Mouse (Mus musculus) myocyte (in vitro differentiated cells): ENCODE results near the gene Dbn1. TPM values are rescaled to one million over a fixed set of nuclear protein-coding genes. Genes with fewer than 3 reads are reported as not detected.

Experiments used
- H3K27me3 ChIP-seq: one replicate; pipeline ENCODE4 v1.6.1; 2011; ENCODE audit not compliant: control insufficient read depth, insufficient read depth, insufficient read length
- H3K36me3 ChIP-seq: one replicate; pipeline ENCODE4 v1.6.1; 2011; ENCODE audit not compliant: control insufficient read depth, insufficient read depth
- H3K4me2 ChIP-seq: one replicate; pipeline ENCODE4 v1.6.1; 2011; ENCODE audit warnings: low read depth, control low read depth
- H3K4me3 ChIP-seq: one replicate; pipeline ENCODE4 v1.5.1; 2011; ENCODE audit warnings: mild to moderate bottlenecking, control low read depth, moderate library complexity
- H3K79me2 ChIP-seq: one replicate; pipeline ENCODE4 v1.6.1; 2011; ENCODE audit not compliant: control insufficient read depth, insufficient read depth
- H3ac ChIP-seq: one replicate; pipeline ENCODE4 v1.6.1; 2011; ENCODE audit not compliant: control insufficient read depth, insufficient read length
- CEBPB ChIP-seq: IDR thresholded peaks from 2 replicates; pipeline ENCODE4 v1.6.1; 2011; ENCODE audit warnings: mild to moderate bottlenecking, moderate library complexity; ENCODE audit not compliant: poor library complexity, insufficient read depth, severe bottlenecking
- E2F4 ChIP-seq: IDR thresholded peaks from one replicate; pipeline ENCODE4 v1.6.1; 2011; ENCODE audit warnings: mild to moderate bottlenecking, control low read depth, moderate library complexity; ENCODE audit not compliant: insufficient read depth
- MAX ChIP-seq: IDR thresholded peaks from one replicate; pipeline ENCODE4 v1.6.1; 2011; ENCODE audit warnings: low read depth, mild to moderate bottlenecking, control low read depth
- MYOD1 ChIP-seq, 3 experiments: IDR thresholded peaks; one replicate each; pipeline ENCODE4 v1.6.1; 2011; ENCODE audit warnings: control low read depth in 2 of 3, low read depth in 2 of 3, mild to moderate bottlenecking in 2 of 3, moderate library complexity in 1 of 3; ENCODE audit not compliant: insufficient read length in 2 of 3, control insufficient read depth in 1 of 3
- MYOG ChIP-seq, 3 experiments: IDR thresholded peaks; one replicate each; pipeline ENCODE4 v1.6.1; 2011; ENCODE audit warnings: control low read depth in 2 of 3, low read depth in 2 of 3, mild to moderate bottlenecking in 2 of 3; ENCODE audit not compliant: insufficient read length in 2 of 3, control insufficient read depth in 1 of 3, insufficient read depth in 1 of 3
- POLR2A ChIP-seq: IDR thresholded peaks from one replicate; pipeline ENCODE4 v1.6.1; 2011; ENCODE audit warnings: low read depth, mild to moderate bottlenecking, control low read depth, moderate library complexity; ENCODE audit not compliant: insufficient read length
- POLR2AphosphoS2 ChIP-seq: IDR thresholded peaks from one replicate; pipeline ENCODE4 v1.6.1; 2011; ENCODE audit warnings: low read depth, control low read depth; ENCODE audit not compliant: insufficient read length
- REST ChIP-seq: IDR thresholded peaks from one replicate; pipeline ENCODE4 v1.6.1; 2011; ENCODE audit warnings: mild to moderate bottlenecking, control low read depth, moderate library complexity; ENCODE audit not compliant: insufficient read depth, insufficient read length
- SRF ChIP-seq: IDR thresholded peaks from one replicate; pipeline ENCODE4 v1.6.1; 2011; ENCODE audit warnings: low read depth; ENCODE audit not compliant: control insufficient read depth, insufficient read length
- TCF12 ChIP-seq: IDR thresholded peaks from one replicate; pipeline ENCODE4 v1.6.1; 2011; ENCODE audit warnings: mild to moderate bottlenecking, control low read depth; ENCODE audit not compliant: poor library complexity, insufficient read depth, severe bottlenecking
- TCF3 ChIP-seq: IDR thresholded peaks from one replicate; pipeline ENCODE4 v1.6.1; 2011; ENCODE audit warnings: low read depth, control low read depth; ENCODE audit not compliant: insufficient read length
- USF1 ChIP-seq: IDR thresholded peaks from one replicate; pipeline ENCODE4 v1.6.1; 2011; ENCODE audit warnings: low read depth, mild to moderate bottlenecking, control low read depth, moderate library complexity
- polyA plus RNA-seq: library from polyadenylated mRNA; unstranded; fragments of >200 nt; fragmentation: generic; extraction: Trizol; gene quantifications from one replicate; pipeline ENCODE4 v1.2.1, GENCODE M21; 2012; ENCODE audit warnings: missing spikeins

Dbn1 gene
- polyA plus RNA-seq, 1 experiment: 165 TPM

DNA sequence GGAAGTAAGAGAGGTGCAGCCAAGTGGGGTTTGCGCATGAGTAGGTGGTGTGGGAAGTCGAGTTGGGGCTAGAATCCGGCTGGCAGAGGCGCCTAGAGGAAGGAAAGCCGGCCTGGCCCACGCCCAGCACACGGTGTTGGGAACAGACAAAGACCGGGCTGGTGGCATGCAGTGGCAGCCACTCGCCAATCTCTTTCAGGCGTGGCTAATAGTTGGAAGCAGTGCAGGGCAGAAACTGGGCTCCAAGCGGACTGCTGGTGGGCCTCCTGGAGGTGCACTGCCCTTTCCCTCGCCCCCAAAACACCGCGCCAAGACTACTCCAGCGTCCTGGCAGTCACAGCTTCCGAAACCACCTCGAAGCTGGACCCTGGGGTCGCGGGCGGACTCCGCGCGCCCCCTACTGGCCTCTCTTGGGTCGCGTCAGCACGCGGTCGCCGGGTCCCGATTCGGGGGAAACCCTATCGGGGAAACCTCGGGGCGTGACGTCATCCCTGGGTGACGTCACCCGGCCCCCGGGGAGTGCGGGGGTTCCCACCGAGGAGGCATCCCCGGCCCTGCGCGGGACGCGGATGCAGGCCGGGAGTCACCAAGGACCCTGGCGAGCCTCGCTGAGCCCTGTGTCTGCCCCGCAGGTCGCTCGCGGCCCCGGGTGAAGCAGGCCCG is 16.6 kb downstream of the Dbn1 start:
- TF ChIP-seq MYOD1 (IDR thresholded peaks at IDR 0.05; ENCODE audit: control insufficient read depth in 1 of 3, insufficient read length in 2 of 3, low read depth in 2 of 3): peak in 1 of 3 experiments; percentile 25
- no peak for TF ChIP-seq REST
- peak; percentile 20 for TF ChIP-seq SRF
- Histone ChIP-seq H3K27me3 (no peaks in the 10 kb centered on the region), H3K36me3 (peaks cover 8% of the 10 kb centered on the region), H3K79me2 (no peaks in the 10 kb centered on the region), H3ac (peak overlapping the region; percentile 62), H3K4me3 (peak overlapping the region; percentile 22), H3K4me2 (peak overlapping the region; percentile 92)

DNA sequence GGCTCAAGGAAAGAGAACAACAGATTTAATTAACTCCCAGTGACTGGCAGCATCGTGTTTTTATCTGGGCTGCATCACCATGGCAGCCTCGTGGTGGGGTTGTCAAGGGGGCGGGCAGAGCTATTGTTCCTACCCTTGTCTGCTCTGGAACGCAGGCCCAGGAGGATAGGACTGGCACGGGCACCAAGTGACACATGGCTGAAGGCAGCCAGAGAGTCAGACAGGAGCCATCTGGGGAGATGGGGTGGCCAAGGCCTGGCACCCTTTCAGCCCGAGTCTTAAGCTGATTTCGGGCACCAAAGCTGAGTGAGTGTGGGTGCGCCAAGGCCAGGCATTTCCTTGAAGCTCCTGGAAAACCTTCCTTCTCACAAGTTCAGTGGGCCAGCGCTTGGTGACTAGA is 17.5 kb downstream of the Dbn1 start:
- H3K4me3 ChIP-seq: no peak overlapping the region
- H3K79me2 ChIP-seq: no peaks in the 10 kb centered on the region
- TF ChIP-seq POLR2AphosphoS2 (peak; percentile 19), MAX (no peak)
- H3ac ChIP-seq: no peak overlapping the region
- peaks cover under 1% of the 10 kb centered on the region for H3K36me3 ChIP-seq
- H3K27me3 ChIP-seq: no peaks in the 10 kb centered on the region
- H3K4me2 ChIP-seq: no peak overlapping the region

DNA sequence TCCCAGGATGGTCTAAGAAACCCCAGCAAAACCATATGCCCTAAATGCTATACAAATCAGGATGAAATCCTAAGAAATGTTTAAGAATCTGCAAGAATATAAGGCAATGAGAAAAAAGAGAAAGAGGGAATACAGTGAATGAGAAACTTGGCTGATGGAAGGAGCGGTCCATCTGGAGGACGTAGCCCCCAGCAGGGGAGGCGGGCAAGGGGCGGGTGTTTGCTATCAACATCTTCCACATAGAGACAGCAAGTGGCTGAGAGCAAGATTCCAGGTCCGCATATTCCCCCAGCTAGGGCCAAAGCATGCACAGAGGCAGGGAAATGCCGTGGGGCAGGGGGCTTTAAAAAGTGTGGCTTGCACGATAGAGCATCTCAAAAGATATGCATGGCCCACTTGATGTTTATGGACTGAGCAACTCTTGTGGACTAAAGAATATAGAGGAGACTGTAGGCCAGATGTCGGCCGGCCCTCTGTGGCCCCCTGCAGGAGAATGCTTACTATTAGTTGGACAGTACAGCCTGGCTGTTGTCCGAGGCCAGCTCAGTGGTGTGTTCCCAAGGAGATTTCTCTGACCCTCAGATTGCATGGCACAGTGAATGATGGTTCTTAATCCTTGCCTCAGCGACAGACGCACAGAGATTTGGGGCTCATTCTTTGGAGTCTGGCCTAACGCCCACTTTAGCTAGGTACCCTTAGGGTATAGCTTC is 18.9 kb downstream of the Dbn1 start:
- no peaks in the 10 kb centered on the region for H3K79me2 ChIP-seq
- H3K4me2 ChIP-seq: no peak overlapping the region
- no peaks in the 10 kb centered on the region for H3K27me3 ChIP-seq
- no peak overlapping the region for H3ac ChIP-seq
- H3K36me3 ChIP-seq: no peaks in the 10 kb centered on the region
- no peak for TF ChIP-seq MYOG (IDR thresholded peaks at IDR 0.05; ENCODE audit: control insufficient read depth in 1 of 3, insufficient read depth in 1 of 3, insufficient read length in 2 of 3, low read depth in 2 of 3)
- no peak for TF ChIP-seq POLR2AphosphoS2
- TF ChIP-seq USF1: no peak
- no peak for TF ChIP-seq TCF12
- TF ChIP-seq MYOD1 (IDR thresholded peaks at IDR 0.05; ENCODE audit: control insufficient read depth in 1 of 3, insufficient read length in 2 of 3, low read depth in 2 of 3): no peak
- no peak for TF ChIP-seq POLR2A
- TF ChIP-seq CEBPB: no peak
- no peak for TF ChIP-seq REST
- TF ChIP-seq TCF3: no peak
- no peak for TF ChIP-seq MAX
- TF ChIP-seq SRF: no peak
- TF ChIP-seq E2F4: no peak
- no peak overlapping the region for H3K4me3 ChIP-seq

- Histone ChIP-seq H3ac (no peak overlapping the region), H3K79me2 (no peaks in the 10 kb centered on the region), H3K36me3 (no peaks in the 10 kb centered on the region), H3K4me2 (peak overlapping the region; percentile 71), H3K4me3 (no peak overlapping the region), H3K27me3 (no peaks in the 10 kb centered on the region)
- TF ChIP-seq POLR2AphosphoS2 (peak; percentile 30), MYOG (IDR thresholded peaks at IDR 0.05; ENCODE audit: control insufficient read depth in 1 of 3, insufficient read depth in 1 of 3, insufficient read length in 2 of 3, low read depth in 2 of 3) (no peak), TCF12 (no peak)
Observed at GRCm38 (mm10) chr13:55465830-55466440, 22.0 kb downstream of the Dbn1 start.

DNA sequence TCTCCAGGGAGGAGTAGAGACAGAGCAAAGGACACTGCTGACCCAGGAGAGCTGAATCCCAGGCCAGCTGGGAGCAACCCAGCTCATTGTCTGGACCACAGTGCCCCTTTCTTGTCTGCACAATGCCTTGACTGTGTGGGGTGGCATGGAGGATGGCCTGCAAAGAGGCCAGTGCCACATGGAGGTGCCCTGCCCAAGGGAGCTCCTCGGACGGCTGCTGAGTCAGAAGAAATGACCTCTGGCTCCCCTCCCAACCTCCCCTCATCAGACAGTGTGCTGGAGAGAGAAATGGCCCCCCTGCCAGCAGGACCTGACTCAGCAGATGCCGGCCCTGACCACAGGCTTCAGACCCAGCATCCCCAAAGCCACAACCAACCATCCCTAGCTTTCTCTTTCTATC is 22.7 kb downstream of the Dbn1 start:
- Histone ChIP-seq H3K27me3 (no peaks in the 10 kb centered on the region), H3K79me2 (no peaks in the 10 kb centered on the region), H3K4me3 (peak overlapping the region; percentile 14), H3K4me2 (peak overlapping the region; percentile 71), H3ac (no peak overlapping the region), H3K36me3 (no peaks in the 10 kb centered on the region)
- TF ChIP-seq MYOG (IDR thresholded peaks at IDR 0.05; ENCODE audit: control insufficient read depth in 1 of 3, insufficient read depth in 1 of 3, insufficient read length in 2 of 3, low read depth in 2 of 3): peak in 1 of 3 experiments; percentile 15
- TF ChIP-seq POLR2A: no peak
- TF ChIP-seq MYOD1 (IDR thresholded peaks at IDR 0.05; ENCODE audit: control insufficient read depth in 1 of 3, insufficient read length in 2 of 3, low read depth in 2 of 3): peak in 1 of 3 experiments; percentile 16
- TF ChIP-seq POLR2AphosphoS2: peak; percentile 62
